Mouse (Mus musculus): ENCODE measurements at regions not wholly inside any gene's neighbourhood (a gene's known extent, or its start where the extent isn't known, plus 50 kb on each side); places are given as distances from the start of the nearest gene placed in this dataset.
"Not testable (repeated sequence)": the region's sequence is repeated elsewhere in the genome, so short reads cannot be mapped to it uniquely, and the experiment has no call there.

GRCm38 (mm10) chr5:134046086-134046485 is 53.4 kb upstream of the Castor2 start:
- no peak for DNase-seq

GRCm38 (mm10) chr5:134042938-134043337 is 56.6 kb upstream of the Castor2 start:
- not testable (repeated sequence) for DNase-seq

GRCm38 (mm10) chr5:134027316-134027966 is 72.1 kb upstream of the Castor2 start:
- no peak for DNase-seq

- DNase-seq, result no peak
These were observed 79.7 kb upstream of the Castor2 start for GRCm38 (mm10) chr5:134019651-134020432.

GRCm38 (mm10) chr5:134014257-134015163 is 85.0 kb upstream of the Castor2 start:
- peak; percentile 42 for DNase-seq

GRCm38 (mm10) chr5:134013206-134013605 is 86.3 kb upstream of the Castor2 start:
- no peak for DNase-seq

- DNase-seq, result no peak
These were observed 89.7 kb upstream of the Castor2 start for GRCm38 (mm10) chr5:134009843-134010242.

- no peak for DNase-seq
These were observed 92.3 kb upstream of the Castor2 start for GRCm38 (mm10) chr5:134007127-134007771.

- DNase-seq, result peak; percentile 60
These were observed 92.9 kb upstream of the Castor2 start for GRCm38 (mm10) chr5:134006470-134007126.

- DNase-seq, result no peak
These were observed 93.5 kb upstream of the Castor2 start for GRCm38 (mm10) chr5:134006001-134006400.

GRCm38 (mm10) chr5:134000100-134000499 is 99.4 kb upstream of the Castor2 start:
- DNase-seq, result no peak

GRCm38 (mm10) chr5:133999698-134000097 is 99.8 kb upstream of the Castor2 start:
- DNase-seq, result no peak

- DNase-seq, result no peak
These were observed 107.5 kb upstream of the Castor2 start for GRCm38 (mm10) chr5:133991994-133992393.

- peak; percentile 7 for DNase-seq
These were observed 108.0 kb upstream of the Castor2 start for GRCm38 (mm10) chr5:133991556-133991955.

GRCm38 (mm10) chr5:133983249-133983966 is 116.1 kb upstream of the Castor2 start:
- DNase-seq, result no peak

- DNase-seq, result no peak
These were observed 129.0 kb upstream of the Castor2 start for GRCm38 (mm10) chr5:133970421-133970914.

GRCm38 (mm10) chr5:133963301-133963700 is 136.2 kb upstream of the Castor2 start:
- no peak for DNase-seq

GRCm38 (mm10) chr5:133940841-133941240 is 158.7 kb upstream of the Castor2 start:
- DNase-seq, result no peak

GRCm38 (mm10) chr5:133940030-133940429 is 159.5 kb upstream of the Castor2 start:
- DNase-seq, result no peak

- no peak for DNase-seq
These were observed 161.3 kb upstream of the Castor2 start for GRCm38 (mm10) chr5:133937967-133938918.
